Mouse (Mus musculus) thymus, adult 2 months (tissue): ENCODE data around the gene Carmil3. TPM values are rescaled to one million over a fixed set of nuclear protein-coding genes. Genes with fewer than 3 reads are reported as not detected.

Experiments used
- DNase-seq: peaks from one replicate; pipeline ENCODE4 v3.0.0; 2021
- H3K27ac ChIP-seq: fragments of 200-500 bp; 2 replicates; pipeline ENCODE4 v1.5.1; 2012; ENCODE audit warnings: low read length, control low read depth; ENCODE audit not compliant: control insufficient read depth, insufficient read depth
- H3K27me3 ChIP-seq: fragments of 200-500 bp; 2 replicates; pipeline ENCODE4 v1.6.1; 2012; ENCODE audit warnings: mild to moderate bottlenecking, low read length, moderate library complexity, mixed read lengths; ENCODE audit not compliant: control insufficient read depth, insufficient read depth
- H3K36me3 ChIP-seq: fragments of 200-500 bp; 2 replicates; pipeline ENCODE4 v1.6.1; 2012; ENCODE audit warnings: mild to moderate bottlenecking, low read length, moderate library complexity; ENCODE audit not compliant: control insufficient read depth, insufficient read depth
- H3K4me1 ChIP-seq: fragments of 200-500 bp; replicated peaks from 2 replicates; pipeline ENCODE4 v1.6.1; 2012; ENCODE audit warnings: low read length; ENCODE audit not compliant: control insufficient read depth, insufficient read depth
- H3K4me3 ChIP-seq: fragments of 200-500 bp; 2 replicates; pipeline ENCODE4 v1.5.1; 2012; ENCODE audit warnings: mild to moderate bottlenecking, low read length, control low read depth, moderate library complexity; ENCODE audit not compliant: control insufficient read depth, insufficient read depth
- CTCF ChIP-seq: fragments of 200-500 bp; IDR thresholded peaks from 2 replicates; pipeline ENCODE4 v1.5.1; 2012; ENCODE audit warnings: mild to moderate bottlenecking, control low read depth, low read length, moderate library complexity, borderline replicate concordance; ENCODE audit not compliant: control insufficient read depth, poor library complexity, insufficient read depth; ENCODE audit errors: extremely low read depth
- POLR2A ChIP-seq: fragments of 200-500 bp; IDR thresholded peaks from 2 replicates; pipeline ENCODE4 v1.6.1; 2012; ENCODE audit warnings: mild to moderate bottlenecking, low read length, control low read depth, moderate library complexity; ENCODE audit not compliant: control insufficient read depth, poor library complexity, insufficient read depth; ENCODE audit errors: extremely low read depth
- WGBS: fragments of 180-500 bp; shearing (Covaris S2); methylation state at CpG from one replicate; pipeline ENCODE4 v1.1.7; 2018; 5-methylcytosine and 5-hydroxymethylcytosine counted together
- polyA plus RNA-seq: library from polyadenylated mRNA; depleted of rRNA; stranded (reverse); fragments of >200 nt; gene quantifications from 2 replicates; pipeline ENCODE4 v1.2.3, GENCODE M21; 2012

Carmil3 gene
- polyA plus RNA-seq, 1 experiment: 25.4 TPM

DNA sequence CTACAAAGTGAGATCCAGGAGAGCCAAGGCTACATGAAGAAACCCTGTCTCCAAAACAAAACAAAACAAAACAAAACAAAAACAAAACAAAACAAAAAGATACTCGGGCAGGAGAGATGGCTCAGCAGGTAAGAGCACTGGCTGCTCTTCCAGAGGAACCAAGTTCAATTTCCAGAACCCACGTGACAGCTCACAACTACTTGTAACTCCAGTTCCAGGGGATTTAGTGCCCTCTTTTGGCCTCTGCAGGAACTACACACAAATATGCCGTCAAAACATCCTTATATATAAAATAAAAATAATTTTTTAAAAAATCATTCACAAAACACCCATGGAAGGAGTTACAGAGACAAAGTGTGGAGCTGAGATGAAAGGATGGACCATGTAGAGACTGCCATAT, 37.5 kb downstream of the Carmil3 start:
- Histone ChIP-seq H3K27me3 (no peaks in the 10 kb centered on the region), H3K27ac (no peak overlapping the region), H3K4me3 (no peak overlapping the region), H3K4me1 (no peaks in the 10 kb centered on the region), H3K36me3 (no peaks in the 10 kb centered on the region)
- 8% methylated on average over 3 of the region's 3 CpGs for WGBS
- TF ChIP-seq POLR2A: no peak
- TF ChIP-seq CTCF: no peak
- DNase-seq: peak; percentile 39

DNA sequence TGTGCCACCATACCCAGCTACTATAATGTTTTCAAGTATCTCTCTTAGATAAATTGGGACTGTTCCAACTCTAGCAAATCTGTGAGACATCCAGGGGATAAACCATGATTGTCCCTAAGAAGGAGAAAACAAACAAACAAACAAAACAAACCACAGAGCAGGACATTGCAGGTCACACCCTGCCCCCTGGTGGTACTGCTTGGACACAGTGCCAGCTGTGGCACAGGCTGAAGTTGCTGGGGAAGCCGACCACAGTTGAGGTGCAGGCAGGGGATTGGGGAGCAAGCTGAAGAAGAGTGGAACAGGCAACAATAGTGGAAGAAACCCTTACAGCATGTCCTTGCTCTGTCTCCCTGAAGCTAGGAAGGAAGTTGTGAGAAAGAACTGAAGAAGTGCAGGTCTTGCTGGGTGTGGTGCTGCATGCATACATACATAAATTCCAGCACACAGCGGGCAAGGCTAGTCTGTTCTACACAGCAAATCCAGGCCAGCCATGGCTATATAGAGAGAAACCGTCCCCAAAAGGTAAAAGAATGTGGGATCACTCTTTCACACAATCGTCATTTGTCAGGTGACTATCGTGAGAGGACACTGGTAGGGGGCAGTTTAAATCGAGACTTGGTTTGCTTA, 45.8 kb downstream of the Carmil3 start:
- Histone ChIP-seq H3K36me3 (no peaks in the 10 kb centered on the region), H3K4me1 (peaks cover 13% of the 10 kb centered on the region), H3K27me3 (no peaks in the 10 kb centered on the region), H3K4me3 (no peak overlapping the region), H3K27ac (no peak overlapping the region)
- TF ChIP-seq POLR2A: no peak
- peak; percentile 71; the same call in 1 of the 2 replicates for TF ChIP-seq CTCF
- peak; percentile 42 for DNase-seq
- 75% methylated on average over 6 of the region's 6 CpGs for whole genome bisulfite sequencing

GRCm38 (mm10) chr14:55540067-55540786, 49.8 kb downstream of the Carmil3 start, which contains the start of gene Pck2:
Pck2 (plus strand) TSS chr14:55540266.
- under 1% methylated on average over 32 of the region's 32 CpGs for WGBS
- Histone ChIP-seq H3K4me1 (peaks cover 16% of the 10 kb centered on the region), H3K27me3 (no peaks in the 10 kb centered on the region), H3K36me3 (no peaks in the 10 kb centered on the region), H3K27ac (no peak within 1 kb of the TSS), H3K4me3 (peak within 1 kb of the TSS; percentile 54)
- TF ChIP-seq POLR2A (no peak), CTCF (no peak)
- DNase-seq: peak; percentile 38

DNA sequence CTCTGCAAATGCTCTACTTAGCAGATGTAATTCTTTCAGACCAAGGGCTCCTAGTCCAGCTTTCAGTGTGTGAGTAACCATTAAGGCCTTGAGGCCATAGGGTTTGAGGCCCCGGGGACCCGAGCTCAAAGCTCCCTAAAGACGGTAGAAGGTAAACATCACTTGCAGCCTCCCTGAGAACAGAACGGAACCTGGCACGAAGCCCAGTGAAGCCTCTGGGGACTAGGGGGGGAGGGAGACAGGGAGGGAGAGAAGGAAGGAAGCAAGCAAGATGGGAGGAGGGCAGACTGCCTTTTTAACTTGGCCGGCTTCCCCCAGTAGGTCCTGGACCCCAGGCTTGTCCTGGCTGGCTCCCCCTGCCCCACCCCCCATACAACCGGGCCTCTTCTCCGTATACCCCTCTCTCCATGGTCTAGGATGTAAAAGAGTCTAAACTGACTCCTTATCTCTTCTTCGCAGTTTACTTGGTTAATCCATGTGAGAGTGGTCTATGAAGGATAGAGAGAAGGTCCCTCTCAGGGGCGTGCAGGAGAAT, 50.4 kb downstream of the Carmil3 start:
- TF ChIP-seq CTCF (no peak), POLR2A (no peak)
- no peaks in the 10 kb centered on the region for H3K36me3 ChIP-seq
- H3K27me3 ChIP-seq: no peaks in the 10 kb centered on the region
- WGBS: 9% methylated on average over 10 of the region's 10 CpGs
- DNase-seq: peak; percentile 46
- peaks cover 16% of the 10 kb centered on the region for H3K4me1 ChIP-seq
- H3K4me3 ChIP-seq: peak overlapping the region; percentile 54
- H3K27ac ChIP-seq: no peak overlapping the region

GRCm38 (mm10) chr14:55542268-55542667, 51.8 kb downstream of the Carmil3 start:
- no peak for TF ChIP-seq CTCF
- TF ChIP-seq POLR2A: no peak
- Histone ChIP-seq H3K4me3 (no peak overlapping the region), H3K36me3 (no peaks in the 10 kb centered on the region), H3K4me1 (peaks cover 16% of the 10 kb centered on the region), H3K27ac (no peak overlapping the region), H3K27me3 (no peaks in the 10 kb centered on the region)
- WGBS: 98% methylated on average over 12 of the region's 12 CpGs
- DNase-seq: no peak

DNA sequence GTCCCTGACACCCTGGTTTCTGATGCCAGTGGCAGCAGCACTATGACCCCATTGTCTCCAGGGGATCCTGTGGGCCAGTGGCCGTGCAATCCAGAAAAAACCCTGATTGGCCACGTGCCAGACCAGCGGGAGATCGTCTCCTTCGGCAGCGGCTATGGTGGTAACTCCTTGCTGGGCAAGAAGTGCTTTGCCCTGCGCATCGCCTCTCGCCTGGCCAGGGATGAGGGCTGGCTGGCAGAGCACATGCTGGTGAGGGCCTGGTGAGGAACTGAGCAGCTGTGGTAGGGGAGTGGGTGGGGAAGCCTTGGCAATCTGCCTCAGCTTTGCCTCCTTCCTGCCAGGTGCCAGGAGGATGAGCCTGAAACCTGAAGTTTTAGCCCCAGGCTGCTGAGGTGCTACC, 53.9 kb downstream of the Carmil3 start:
- Histone ChIP-seq H3K27ac (no peak overlapping the region), H3K36me3 (no peaks in the 10 kb centered on the region), H3K4me3 (no peak overlapping the region), H3K4me1 (peaks cover 16% of the 10 kb centered on the region), H3K27me3 (no peaks in the 10 kb centered on the region)
- 76% methylated on average over 9 of the region's 9 CpGs for WGBS
- TF ChIP-seq CTCF (no peak), POLR2A (no peak)
- no peak for DNase-seq

DNA sequence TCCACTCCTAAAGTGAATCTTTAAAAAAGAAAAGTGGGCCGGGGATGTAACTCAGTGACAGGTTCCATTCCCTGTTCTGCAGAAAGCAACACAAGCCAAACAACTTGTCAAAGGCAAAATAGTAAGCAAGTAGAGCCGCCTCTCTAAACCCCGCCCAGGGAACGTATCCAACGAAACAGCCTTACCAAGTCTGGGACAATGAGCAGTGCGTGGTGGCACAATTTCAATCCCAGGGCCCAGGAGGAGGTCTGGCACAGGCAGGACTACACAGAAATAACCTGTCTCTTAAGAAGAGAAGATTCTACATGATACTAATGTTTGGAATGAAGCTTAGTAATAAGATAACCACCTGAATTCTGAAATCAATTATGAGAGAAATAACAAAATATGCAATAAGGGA, 59.7 kb downstream of the Carmil3 start:
- 95% methylated on average over 6 of the region's 6 CpGs for WGBS
- no peak overlapping the region for H3K27ac ChIP-seq
- TF ChIP-seq CTCF (no peak), POLR2A (no peak)
- DNase-seq: no peak
- no peaks in the 10 kb centered on the region for H3K27me3 ChIP-seq
- no peak overlapping the region for H3K4me3 ChIP-seq
- no peaks in the 10 kb centered on the region for H3K36me3 ChIP-seq
- peaks cover 3% of the 10 kb centered on the region; the same call in 1 of the 2 replicates for H3K4me1 ChIP-seq
